Mouse (Mus musculus) heart, adult 2 months (tissue): ENCODE measurements around the gene Dctn2. TPM values are rescaled to one million over a fixed set of nuclear protein-coding genes. Genes with fewer than 3 reads are reported as not detected.

Source experiments
- DNase-seq, 2 experiments: peaks; one replicate each; pipeline ENCODE4 v3.0.0; 2021
- H3K27ac ChIP-seq: fragments of 200-600 bp; 2 replicates; pipeline ENCODE4 v1.8.1; 2022
- H3K27me3 ChIP-seq: fragments of 200-500 bp; 2 replicates; pipeline ENCODE4 v1.6.1; 2012; ENCODE audit warnings: mild to moderate bottlenecking, low read length, inconsistent platforms, mixed read lengths; ENCODE audit not compliant: control insufficient read depth, insufficient read depth
- H3K36me3 ChIP-seq: fragments of 200-500 bp; 2 replicates; pipeline ENCODE4 v1.6.1; 2012; ENCODE audit warnings: low read length, inconsistent platforms; ENCODE audit not compliant: control insufficient read depth, insufficient read depth
- H3K4me1 ChIP-seq: fragments of 200-500 bp; 2 replicates; pipeline ENCODE4 v1.6.1; 2011; ENCODE audit warnings: low read length; ENCODE audit not compliant: control insufficient read depth, insufficient read depth
- H3K4me3 ChIP-seq: fragments of 200-600 bp; 2 replicates; pipeline ENCODE4 v1.8.1; 2022
- H3K79me2 ChIP-seq: fragments of 200-500 bp; replicated peaks from 2 replicates; pipeline ENCODE4 v1.6.1; 2012; ENCODE audit warnings: mild to moderate bottlenecking, inconsistent platforms, low read length, moderate library complexity, mixed read lengths; ENCODE audit not compliant: control insufficient read depth, insufficient read depth
- H3K9ac ChIP-seq: fragments of 200-500 bp; 2 replicates; pipeline ENCODE4 v1.6.1; 2012; ENCODE audit warnings: low read depth, mild to moderate bottlenecking, control low read depth, inconsistent platforms, low read length, mixed read lengths
- CTCF ChIP-seq: fragments of 200-600 bp; IDR thresholded peaks from 2 replicates; pipeline ENCODE4 v1.8.1; 2022; ENCODE audit warnings: antibody characterized with exemption, mild to moderate bottlenecking, moderate library complexity
- EP300 ChIP-seq: fragments of 200-500 bp; IDR thresholded peaks from 2 replicates; pipeline ENCODE4 v1.6.1; 2011; ENCODE audit warnings: low read depth, low read length, control low read depth; ENCODE audit not compliant: insufficient read depth
- POLR2A ChIP-seq: fragments of 200-500 bp; IDR thresholded peaks from 2 replicates; pipeline ENCODE4 v1.6.1; 2011; ENCODE audit warnings: mild to moderate bottlenecking, low read depth, low read length, control low read depth; ENCODE audit not compliant: insufficient read depth
- WGBS: fragments of 180-500 bp; shearing (Covaris S2); methylation state at CpG from one replicate; pipeline ENCODE4 v1.1.7; 2018; 5-methylcytosine and 5-hydroxymethylcytosine counted together
- intact Hi-C: fragments of 180-260 bp; cut with DNase I; formaldehyde crosslinking; loops from one replicate; pipeline ENCODE4 v1.15.1; 2025
- polyA plus RNA-seq: library from polyadenylated mRNA; depleted of rRNA; stranded (reverse); fragments of >200 nt; gene quantifications from 2 replicates; pipeline ENCODE4 v1.2.3, GENCODE M21; 2012
- total RNA-seq, 2 experiments: library from RNA; stranded (reverse); gene quantifications; 2 replicates each; pipeline ENCODE4 v1.2.3; 2021

Gene Dctn2
- total and polyA plus RNA-seq, 3 experiments, result 123 to 139 (median 135) TPM

- no peak for DNase-seq
- no peak for TF ChIP-seq POLR2A
- TF ChIP-seq EP300, result no peak
- no peak for TF ChIP-seq CTCF
- Histone ChIP-seq H3K4me1 (peaks cover 2% of the 10 kb centered on the region; the same call in 1 of the 2 replicates), H3K27me3 (no peaks in the 10 kb centered on the region), H3K36me3 (no peaks in the 10 kb centered on the region), H3K9ac (no peak overlapping the region), H3K4me3 (no peak overlapping the region), H3K79me2 (peaks cover 3% of the 10 kb centered on the region; the same call in 1 of the 2 replicates), H3K27ac (no peak overlapping the region)
- intact Hi-C loops, result no loop called here
- 64% methylated on average over 15 of the region's 15 CpGs for WGBS
Observed at GRCm38 (mm10) chr10:127261706-127262547, 4.2 kb upstream of the Dctn2 start.

- H3K79me2 ChIP-seq, result peaks cover 3% of the 10 kb centered on the region; the same call in 1 of the 2 replicates
- H3K9ac ChIP-seq, result peak within 1 kb of the TSS; percentile 44
- WGBS, result 4% methylated on average over 53 of the region's 53 CpGs
- no peaks in the 10 kb centered on the region for H3K27me3 ChIP-seq
- H3K4me1 ChIP-seq, result peaks cover 6% of the 10 kb centered on the region
- intact Hi-C loops, result no loop called here
- peak within 1 kb of the TSS; percentile 45 for H3K4me3 ChIP-seq
- peak; percentile 42 to 61 for DNase-seq
- H3K36me3 ChIP-seq, result peaks cover 2% of the 10 kb centered on the region; the same call in 1 of the 2 replicates
- H3K27ac ChIP-seq, result no peak within 1 kb of the TSS
- no peak for TF ChIP-seq EP300
- TF ChIP-seq POLR2A, result no peak
- TF ChIP-seq CTCF, result no peak
Observed at GRCm38 (mm10) chr10:127262548-127263398, 3.4 kb upstream of the Dctn2 start, which contains the start of gene Kif5a. Gene Kif5a, minus strand, starts transcription at chr10:127263348.

- Histone ChIP-seq H3K4me3 (no peak overlapping the region), H3K36me3 (peaks cover 7% of the 10 kb centered on the region; the same call in 1 of the 2 replicates), H3K4me1 (peaks cover 11% of the 10 kb centered on the region), H3K79me2 (peaks cover 3% of the 10 kb centered on the region; the same call in 1 of the 2 replicates), H3K27me3 (no peaks in the 10 kb centered on the region), H3K27ac (no peak overlapping the region), H3K9ac (no peak overlapping the region)
- intact Hi-C loops, result no loop called here
- no peak for DNase-seq
- 62% methylated on average over 3 of the region's 3 CpGs for WGBS
- no peak for TF ChIP-seq EP300
- TF ChIP-seq CTCF, result no peak
- TF ChIP-seq POLR2A, result no peak
Observed at GRCm38 (mm10) chr10:127263631-127264030, 2.5 kb upstream of the Dctn2 start.

GRCm38 (mm10) chr10:127264336-127264735 is 1.8 kb upstream of the Dctn2 start:
- H3K27ac ChIP-seq, result no peak overlapping the region
- H3K9ac ChIP-seq, result no peak overlapping the region
- peaks cover 3% of the 10 kb centered on the region; the same call in 1 of the 2 replicates for H3K79me2 ChIP-seq
- 69% methylated on average over 8 of the region's 8 CpGs for WGBS
- no peak for DNase-seq
- peaks cover 7% of the 10 kb centered on the region; the same call in 1 of the 2 replicates for H3K36me3 ChIP-seq
- peaks cover 16% of the 10 kb centered on the region for H3K4me1 ChIP-seq
- no peak overlapping the region for H3K4me3 ChIP-seq
- intact Hi-C loops, result no loop called here
- no peak for TF ChIP-seq POLR2A
- TF ChIP-seq CTCF, result no peak
- TF ChIP-seq EP300, result no peak
- no peaks in the 10 kb centered on the region for H3K27me3 ChIP-seq

GRCm38 (mm10) chr10:127264971-127265370 is 1.2 kb upstream of the Dctn2 start:
- WGBS, result 78% methylated on average over 4 of the region's 4 CpGs
- Histone ChIP-seq H3K36me3 (peaks cover 7% of the 10 kb centered on the region), H3K79me2 (peaks cover 3% of the 10 kb centered on the region; the same call in 1 of the 2 replicates), H3K9ac (no peak overlapping the region), H3K4me3 (no peak overlapping the region), H3K27ac (no peak overlapping the region), H3K27me3 (no peaks in the 10 kb centered on the region), H3K4me1 (peaks cover 16% of the 10 kb centered on the region)
- DNase-seq, result no peak
- no peak for TF ChIP-seq CTCF
- intact Hi-C loops, result no loop called here
